22 mouse cellular contexts compared by ENCODE assay signal in genomic region chr19:33021161-33021560, GRCm38 (mm10).
DNase-seq lines count a peak whose midpoint lies in the region; ATAC-seq and TF ChIP-seq lines count a peak whose summit lies in the region.
"Had no signal": no experiment of that assay in that cellular context is flagged by ENCODE, and none has a peak within 500 bp of the region (broad histone marks: within the 10 kb centered on the region; RNA-seq: fewer than 3 reads in every experiment).

No protein-coding gene starts in this region.

- no peak for TF ChIP-seq EP300 in lung, postnatal 0 days (IDR thresholded peaks at IDR 0.05)

- H3K4me1 ChIP-seq in hindbrain, postnatal 0 days (ENCODE audit: insufficient read depth, low read length): no peaks in the 10 kb centered on the region
- H3K4me1 ChIP-seq in hindbrain, embryonic 14.5 days (replicated peaks; ENCODE audit: control insufficient read depth, insufficient read depth, low read length): no peaks in the 10 kb centered on the region
- H3K4me1 ChIP-seq in lung, postnatal 0 days (ENCODE audit: insufficient read depth, low read depth, low read length): no peaks in the 10 kb centered on the region
- H3K4me1 ChIP-seq: forebrain, embryonic 15.5 days; limb, embryonic 15.5 days; midbrain, embryonic 10.5 days had no signal

- H3ac ChIP-seq in myocyte (ENCODE audit: control insufficient read depth, insufficient read length): no peak overlapping the region

- no peaks in the 10 kb centered on the region for H3K36me3 ChIP-seq in hindbrain, postnatal 0 days (ENCODE audit: insufficient read depth, low read length)
- no peaks in the 10 kb centered on the region for H3K36me3 ChIP-seq in hindbrain, embryonic 14.5 days (replicated peaks; ENCODE audit: control insufficient read depth, insufficient read depth)
- H3K36me3 ChIP-seq in lung, postnatal 0 days (ENCODE audit: insufficient read depth, low read length): no peaks in the 10 kb centered on the region
- no peaks in the 10 kb centered on the region for H3K36me3 ChIP-seq in myocyte (ENCODE audit: control insufficient read depth, insufficient read depth)
- H3K36me3 ChIP-seq: forebrain, embryonic 15.5 days; limb, embryonic 15.5 days; midbrain, embryonic 10.5 days had no signal

- no peak overlapping the region for H3K27ac ChIP-seq in hindbrain, postnatal 0 days
- H3K27ac ChIP-seq in hindbrain, embryonic 14.5 days: no peak overlapping the region
- no peak overlapping the region for H3K27ac ChIP-seq in lung, postnatal 0 days (ENCODE audit: low read length)
- H3K27ac ChIP-seq: forebrain, embryonic 15.5 days; heart, adult 2 months; left cerebral cortex, adult 2 months; limb, embryonic 15.5 days; liver, embryonic 14.5 days; midbrain, embryonic 10.5 days had no signal

- no peak for TF ChIP-seq CTCF in hindbrain, postnatal 0 days (IDR thresholded peaks at IDR 0.05; ENCODE audit: low read depth)
- TF ChIP-seq CTCF in lung, postnatal 0 days (IDR thresholded peaks at IDR 0.05): no peak

- intact Hi-C loops in gastrocnemius, postnatal 36 days (cut with DNase I): no loop called here

- peak; percentile 12 for DNase-seq in gastrocnemius, adult 18-20 months (ENCODE audit: low spot score)
- DNase-seq in gastrocnemius, postnatal 36 days: no peak
- peak; percentile 25 for DNase-seq in hindbrain, postnatal 0 days (ENCODE audit: low spot score)
- DNase-seq in hindbrain, embryonic 14.5 days (ENCODE audit: low spot score): no peak
- peak; percentile 14 for DNase-seq in lung, postnatal 0 days (ENCODE audit: low spot score)
- DNase-seq in lung, postnatal 4 days: no peak
- DNase-seq in frontal cortex, postnatal 36 days (ENCODE audit: low spot score in 2 of 2): no peak
- DNase-seq: adrenal gland, adult 2 months; heart, adult 2 months; kidney, postnatal 36 days; lung, embryonic 14.5 days; thymus, adult 18-20 months; thymus, postnatal 36 days had no signal

- no peaks in the 10 kb centered on the region for H3K27me3 ChIP-seq in hindbrain, postnatal 0 days (ENCODE audit: insufficient read depth, low read length)
- H3K27me3 ChIP-seq in hindbrain, embryonic 14.5 days (ENCODE audit: control insufficient read depth, insufficient read depth, low read length): no peaks in the 10 kb centered on the region
- H3K27me3 ChIP-seq in lung, postnatal 0 days (replicated peaks; ENCODE audit: insufficient read depth, low read length): no peaks in the 10 kb centered on the region
- H3K27me3 ChIP-seq in myocyte (ENCODE audit: control insufficient read depth, insufficient read depth, insufficient read length): no peaks in the 10 kb centered on the region
- H3K27me3 ChIP-seq: forebrain, embryonic 15.5 days; limb, embryonic 15.5 days had no signal

- no peak for ATAC-seq in hindbrain, postnatal 0 days
- ATAC-seq in hindbrain, embryonic 14.5 days (ENCODE audit: low FRiP score): no peak
- ATAC-seq in lung, postnatal 0 days: no peak
- ATAC-seq: forebrain, embryonic 15.5 days; hindbrain, embryonic 16.5 days; intestine, postnatal 0 days; Patski had no signal

- H3K9me3 ChIP-seq in hindbrain, postnatal 0 days (ENCODE audit: low read length): no peaks in the 10 kb centered on the region
- H3K9me3 ChIP-seq in hindbrain, embryonic 14.5 days (ENCODE audit: control insufficient read depth, low read length): no peaks in the 10 kb centered on the region
- no peaks in the 10 kb centered on the region for H3K9me3 ChIP-seq in lung, postnatal 0 days (ENCODE audit: low read length)
- H3K9me3 ChIP-seq: forebrain, embryonic 15.5 days; limb, embryonic 15.5 days; midbrain, embryonic 10.5 days had no signal

- WGBS in hindbrain, postnatal 0 days: 65% methylated on average over 3 of the region's 3 CpGs
- WGBS in hindbrain, embryonic 14.5 days: 84% methylated on average over 3 of the region's 3 CpGs
- WGBS in lung, postnatal 0 days: 54% methylated on average over 3 of the region's 3 CpGs

- no peak overlapping the region for H3K9ac ChIP-seq in hindbrain, postnatal 0 days (replicated peaks; ENCODE audit: low read length)
- H3K9ac ChIP-seq in hindbrain, embryonic 14.5 days: no peak overlapping the region
- H3K9ac ChIP-seq in lung, postnatal 0 days (replicated peaks; ENCODE audit: low read depth): no peak overlapping the region
- H3K9ac ChIP-seq: forebrain, embryonic 15.5 days; limb, embryonic 15.5 days; liver, embryonic 14.5 days; lung, embryonic 14.5 days had no signal

- no peaks in the 10 kb centered on the region for H3K79me2 ChIP-seq in myocyte (ENCODE audit: control insufficient read depth, insufficient read depth)

- H3K4me2 ChIP-seq in hindbrain, postnatal 0 days (ENCODE audit: low read depth, low read length): no peak overlapping the region
- H3K4me2 ChIP-seq in hindbrain, embryonic 14.5 days (replicated peaks): no peak overlapping the region
- no peak overlapping the region for H3K4me2 ChIP-seq in lung, postnatal 0 days (replicated peaks; ENCODE audit: low read depth, low read length)
- H3K4me2 ChIP-seq in myocyte (ENCODE audit: low read depth): no peak overlapping the region
- H3K4me2 ChIP-seq: forebrain, embryonic 15.5 days; limb, embryonic 15.5 days; lung, embryonic 14.5 days had no signal

- no peak for TF ChIP-seq POLR2A in myocyte (IDR thresholded peaks at IDR 0.05; ENCODE audit: insufficient read length, low read depth)

- H3K4me3 ChIP-seq in hindbrain, postnatal 0 days (ENCODE audit: low read length): no peak overlapping the region
- H3K4me3 ChIP-seq in hindbrain, embryonic 14.5 days (replicated peaks; ENCODE audit: low read length): no peak overlapping the region
- H3K4me3 ChIP-seq in lung, postnatal 0 days (ENCODE audit: low read depth, low read length): no peak overlapping the region
- H3K4me3 ChIP-seq in myocyte: no peak overlapping the region
- H3K4me3 ChIP-seq: forebrain, embryonic 15.5 days; heart, adult 2 months; left cerebral cortex, adult 2 months; limb, embryonic 15.5 days; midbrain, embryonic 10.5 days had no signal

TF ChIP-seq in myocyte, 11 proteins besides CTCF, POLR2A, EP300 and RAD21:
- TF ChIP-seq TCF12 (IDR thresholded peaks at IDR 0.05; ENCODE audit: insufficient read depth, poor library complexity, severe bottlenecking) (no peak), SRF (IDR thresholded peaks at IDR 0.05; ENCODE audit: control insufficient read depth, insufficient read length, low read depth) (no peak), POLR2AphosphoS2 (IDR thresholded peaks at IDR 0.05; ENCODE audit: insufficient read length, low read depth) (no peak), USF1 (IDR thresholded peaks at IDR 0.05; ENCODE audit: low read depth) (no peak), MAX (IDR thresholded peaks at IDR 0.05; ENCODE audit: low read depth) (no peak), CEBPB (IDR thresholded peaks at IDR 0.05; ENCODE audit: insufficient read depth, poor library complexity, severe bottlenecking) (no peak), TCF3 (IDR thresholded peaks at IDR 0.05; ENCODE audit: insufficient read length, low read depth) (no peak), MYOG (IDR thresholded peaks at IDR 0.05; ENCODE audit: control insufficient read depth in 1 of 3, insufficient read depth in 1 of 3, insufficient read length in 2 of 3, low read depth in 2 of 3) (peak in 1 of 3 experiments; percentile 44), REST (IDR thresholded peaks at IDR 0.05; ENCODE audit: insufficient read depth, insufficient read length) (no peak), E2F4 (IDR thresholded peaks at IDR 0.05; ENCODE audit: insufficient read depth) (no peak), MYOD1 (IDR thresholded peaks at IDR 0.05; ENCODE audit: control insufficient read depth in 1 of 3, insufficient read length in 2 of 3, low read depth in 2 of 3) (peak in 2 of 3 experiments; percentile 34 to 43)

Comparison
In these comparisons a context has a peak if more than half of its experiments do, and no peak if none do; other contexts are left out.
1. DNase-seq: peak in gastrocnemius, adult 18-20 months (single experiment), hindbrain, postnatal 0 days (single experiment) and lung, postnatal 0 days (single experiment); none in gastrocnemius, postnatal 36 days (0 of 2), hindbrain, embryonic 14.5 days (single experiment), lung, postnatal 4 days (0 of 2) and frontal cortex, postnatal 36 days (0 of 2).